ENCODE assay signal across 27 mouse cellular contexts in genomic region chr10:68218678-68219077, GRCm38 (mm10). TPM values are rescaled to one million over a fixed set of nuclear protein-coding genes. Genes with fewer than 3 reads are reported as not detected.
DNase-seq lines count a peak whose midpoint lies in the region; ATAC-seq lines count a peak whose summit lies in the region.
"Had no signal": no experiment of that assay in that cellular context is flagged by ENCODE, and none has a peak within 500 bp of the region (broad histone marks: within the 10 kb centered on the region; RNA-seq: fewer than 3 reads in every experiment).

No protein-coding gene starts in this region.

- peaks cover 16% of the 10 kb centered on the region for H3K9me3 ChIP-seq in heart, embryonic 13.5 days
- H3K9me3 ChIP-seq in kidney, embryonic 16.5 days (ENCODE audit: low read length): peaks cover 16% of the 10 kb centered on the region
- H3K9me3 ChIP-seq in liver, embryonic 16.5 days (replicated peaks; ENCODE audit: control insufficient read depth, low read length): peaks cover 4% of the 10 kb centered on the region; the same call in 1 of the 2 replicates
- H3K9me3 ChIP-seq: neural tube, embryonic 15.5 days had no signal

- H3K4me1 ChIP-seq in heart, embryonic 13.5 days: peaks cover 26% of the 10 kb centered on the region
- 0 out of 2 replicates have a peak, but pooled peaks cover 8% of the 10 kb centered on the region for H3K4me1 ChIP-seq in kidney, embryonic 16.5 days (ENCODE audit: insufficient read depth, low read length)
- peaks cover 4% of the 10 kb centered on the region for H3K4me1 ChIP-seq in liver, embryonic 16.5 days (ENCODE audit: control insufficient read depth, low read depth, low read length)
- H3K4me1 ChIP-seq: hindbrain, embryonic 12.5 days; midbrain, embryonic 10.5 days; midbrain, embryonic 15.5 days had no signal

- no peak overlapping the region for H3K9ac ChIP-seq in heart, embryonic 13.5 days
- H3K9ac ChIP-seq in kidney, embryonic 16.5 days (replicated peaks; ENCODE audit: low read length): no peak overlapping the region
- no peak overlapping the region for H3K9ac ChIP-seq in liver, embryonic 16.5 days (ENCODE audit: low read depth, low read length)
- H3K9ac ChIP-seq: hindbrain, embryonic 12.5 days; liver, embryonic 13.5 days; lung, embryonic 15.5 days; midbrain, embryonic 15.5 days; neural tube, embryonic 15.5 days had no signal

- intact Hi-C loops in heart, postnatal 14 days (cut with DNase I): no loop called here

- WGBS in heart, embryonic 13.5 days: 61% methylated on average over 4 of the region's 4 CpGs
- WGBS in kidney, embryonic 16.5 days: 77% methylated on average over 4 of the region's 4 CpGs
- 46% methylated on average over 4 of the region's 4 CpGs for WGBS in liver, embryonic 16.5 days (ENCODE audit: insufficient replicate concordance)

- no peak overlapping the region for H3K4me3 ChIP-seq in heart, embryonic 13.5 days
- no peak overlapping the region for H3K4me3 ChIP-seq in kidney, embryonic 16.5 days (ENCODE audit: low read length)
- no peak overlapping the region for H3K4me3 ChIP-seq in liver, embryonic 16.5 days (ENCODE audit: low read depth, low read length)
- H3K4me3 ChIP-seq: gastrocnemius, adult 2 months; hindbrain, embryonic 12.5 days; layer of hippocampus, adult 2 months; liver, embryonic 13.5 days; lung, embryonic 15.5 days; midbrain, embryonic 10.5 days; midbrain, embryonic 15.5 days; neural tube, embryonic 15.5 days had no signal

- no peak overlapping the region for H3K4me2 ChIP-seq in heart, embryonic 13.5 days
- no peak overlapping the region for H3K4me2 ChIP-seq in kidney, embryonic 16.5 days (replicated peaks; ENCODE audit: low read depth, low read length)
- H3K4me2 ChIP-seq in liver, embryonic 16.5 days (ENCODE audit: low read depth, low read length): no peak overlapping the region
- H3K4me2 ChIP-seq: hindbrain, embryonic 12.5 days; liver, embryonic 13.5 days; lung, embryonic 15.5 days; midbrain, embryonic 15.5 days; neural tube, embryonic 15.5 days had no signal

- ATAC-seq in heart, embryonic 13.5 days (ENCODE audit: extremely low read depth, insufficient number of reproducible peaks, low FRiP score, low TSS enrichment): no peak
- no peak for ATAC-seq in kidney, embryonic 16.5 days (ENCODE audit: low FRiP score, low TSS enrichment)
- peak; percentile 75 for ATAC-seq in liver, embryonic 16.5 days (ENCODE audit: low read depth)
- ATAC-seq: forebrain, embryonic 16.5 days; hindbrain, postnatal 0 days; midbrain, embryonic 15.5 days; Patski had no signal

- no peaks in the 10 kb centered on the region for H3K27me3 ChIP-seq in heart, embryonic 13.5 days (replicated peaks)
- no peaks in the 10 kb centered on the region for H3K27me3 ChIP-seq in kidney, embryonic 16.5 days (ENCODE audit: insufficient read depth, low read length)
- H3K27me3 ChIP-seq in liver, embryonic 16.5 days (ENCODE audit: control insufficient read depth, insufficient read depth, low read depth, low read length): no peaks in the 10 kb centered on the region
- H3K27me3 ChIP-seq: hindbrain, embryonic 12.5 days; liver, embryonic 13.5 days; lung, embryonic 15.5 days; midbrain, embryonic 15.5 days; neural tube, embryonic 15.5 days; Patski had no signal

- peak overlapping the region; percentile 84 for H3K27ac ChIP-seq in heart, embryonic 13.5 days (replicated peaks)
- H3K27ac ChIP-seq in kidney, embryonic 16.5 days (ENCODE audit: low read length): no peak overlapping the region
- H3K27ac ChIP-seq in liver, embryonic 16.5 days (ENCODE audit: low read length): peak overlapping the region; percentile 64
- H3K27ac ChIP-seq: gastrocnemius, adult 2 months; hindbrain, embryonic 12.5 days; hindbrain, postnatal 0 days; layer of hippocampus, adult 2 months; lung, embryonic 15.5 days; midbrain, embryonic 10.5 days; midbrain, embryonic 15.5 days; neural tube, embryonic 15.5 days had no signal

- peaks cover 42% of the 10 kb centered on the region for H3K36me3 ChIP-seq in heart, embryonic 13.5 days
- H3K36me3 ChIP-seq in kidney, embryonic 16.5 days (ENCODE audit: insufficient read depth, low read length): peaks cover 33% of the 10 kb centered on the region
- H3K36me3 ChIP-seq in liver, embryonic 16.5 days (ENCODE audit: control insufficient read depth, insufficient read depth): peaks cover 15% of the 10 kb centered on the region
- H3K36me3 ChIP-seq: midbrain, embryonic 15.5 days had no signal

- no peak for DNase-seq in heart, postnatal 14 days
- peak; percentile 77 for DNase-seq in kidney, adult 9 months
- no peak for DNase-seq in liver
- no peak for DNase-seq in right cerebral cortex, postnatal 10 days (ENCODE audit: low spot score in 2 of 2)
- no peak for DNase-seq in right cerebral cortex, adult 2 months (ENCODE audit: low spot score in 2 of 2)
- DNase-seq: adrenal gland, postnatal 10 days; cerebellum, adult 8-10 months; cerebellum, postnatal 25 days; gastrocnemius, adult 2 months; gastrocnemius, postnatal 36 days; liver, embryonic 13.5 days; retina, postnatal 1 day; spleen, adult 18-20 months; thymus, postnatal 14 days had no signal

RNA-seq across cellular contexts. Expression of gene Arid5b, which starts 59.9 kb away (rescaled TPM):
- 17.9 and 19.6 TPM in 2 replicates for polyA plus RNA-seq in heart, embryonic 13.5 days (2015; fragmentation: Nextera tagmentation; extraction: Ambion mirVana)
- total RNA-seq in heart, postnatal 14 days (2021): 10 to 100 TPM; 25.6 to 26.0 TPM
- 34.0 and 41.4 TPM in 2 replicates for polyA plus RNA-seq in kidney, embryonic 16.5 days (2015; fragmentation: Nextera tagmentation; extraction: Ambion mirVana)
- polyA plus RNA-seq in liver, embryonic 16.5 days (2015; fragmentation: Nextera tagmentation; extraction: Ambion mirVana): 6.7 and 7.8 TPM in 2 replicates
- total RNA-seq: MEL had no signal
